Mouse (Mus musculus) layer of hippocampus, postnatal 10 days (tissue): ENCODE results near the gene Gabbr1. TPM values are rescaled to one million over a fixed set of nuclear protein-coding genes. Genes with fewer than 3 reads are reported as not detected.

Experiments
- DNase-seq, 2 experiments: peaks; one replicate each; pipeline ENCODE4 v3.0.0; 2021; ENCODE audit warnings: low spot score in 2 of 2
- total RNA-seq, 2 experiments: library from RNA; stranded (reverse); gene quantifications; 2 replicates each; pipeline ENCODE4 v1.2.3; 2021

Gene Gabbr1
- total RNA-seq, 2 experiments from 2014 or later, result 594 to 649 TPM

DNA sequence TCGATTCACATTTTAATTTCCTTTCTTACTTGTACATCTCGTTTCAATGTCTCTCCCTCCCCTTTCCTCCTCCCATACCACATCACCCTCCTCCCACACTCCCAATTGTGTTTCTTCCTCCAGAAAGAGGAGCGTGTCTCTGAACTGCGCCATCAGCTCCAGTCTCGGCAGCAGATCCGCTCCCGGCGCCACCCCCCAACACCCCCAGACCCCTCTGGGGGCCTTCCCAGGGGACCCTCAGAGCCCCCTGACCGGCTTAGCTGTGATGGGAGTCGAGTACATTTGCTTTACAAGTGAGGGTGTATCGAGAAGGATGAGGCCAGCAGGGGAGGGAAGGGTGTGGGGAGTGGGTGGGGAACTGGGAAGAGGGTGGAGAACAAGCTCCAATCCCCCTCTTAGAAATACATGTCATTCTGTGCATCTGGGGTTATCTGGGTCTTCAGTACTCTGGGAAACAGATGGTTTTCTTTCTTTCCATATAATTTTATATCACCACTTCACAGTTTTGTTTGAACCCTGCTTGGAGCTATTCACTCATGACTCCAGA is 27.0 kb downstream of the Gabbr1 start:
- peak; percentile 12 to 22 for DNase-seq

DNA sequence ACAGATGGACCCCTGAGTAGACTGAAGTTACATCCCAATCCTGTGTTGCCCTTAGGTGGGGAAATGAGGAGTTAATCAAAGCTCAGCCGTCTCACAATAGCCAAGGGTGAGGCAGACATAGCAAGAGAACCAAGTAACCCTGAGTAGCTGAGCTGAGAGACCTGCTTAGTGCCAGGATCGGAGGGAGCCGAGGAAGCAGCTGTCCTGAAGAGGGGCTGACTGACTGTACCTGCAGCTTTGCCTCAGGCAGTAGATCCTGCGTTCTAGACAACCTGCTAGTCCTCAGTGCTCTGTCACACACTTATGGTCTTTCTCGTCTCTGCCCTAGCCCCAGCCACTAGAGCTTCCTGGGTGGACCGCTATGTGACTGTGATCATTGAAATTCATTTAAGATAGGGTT is 29.4 kb downstream of the Gabbr1 start:
- peak in 1 of 2 experiments; percentile 11 for DNase-seq

DNA sequence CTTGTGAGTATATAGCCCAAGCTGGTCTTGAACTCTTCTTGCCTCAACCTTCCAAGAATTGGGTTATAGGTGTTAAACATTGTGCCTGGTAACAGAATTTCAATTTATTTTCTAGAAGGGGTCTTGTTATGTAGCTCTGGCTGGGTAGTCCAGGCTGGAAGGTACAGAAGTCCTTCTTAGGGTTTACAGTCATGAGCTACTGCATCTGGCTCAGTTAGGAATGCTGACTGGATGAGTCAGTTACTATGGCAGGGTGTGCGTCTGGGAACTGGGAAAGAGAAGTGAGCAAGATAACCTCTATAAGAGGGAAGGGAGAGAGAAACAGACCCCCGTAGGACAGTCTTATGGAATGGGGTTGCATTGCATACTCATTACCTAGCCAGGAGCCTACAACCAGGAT is 30.0 kb downstream of the Gabbr1 start:
- DNase-seq, result peak in 1 of 2 experiments; percentile 9

DNA sequence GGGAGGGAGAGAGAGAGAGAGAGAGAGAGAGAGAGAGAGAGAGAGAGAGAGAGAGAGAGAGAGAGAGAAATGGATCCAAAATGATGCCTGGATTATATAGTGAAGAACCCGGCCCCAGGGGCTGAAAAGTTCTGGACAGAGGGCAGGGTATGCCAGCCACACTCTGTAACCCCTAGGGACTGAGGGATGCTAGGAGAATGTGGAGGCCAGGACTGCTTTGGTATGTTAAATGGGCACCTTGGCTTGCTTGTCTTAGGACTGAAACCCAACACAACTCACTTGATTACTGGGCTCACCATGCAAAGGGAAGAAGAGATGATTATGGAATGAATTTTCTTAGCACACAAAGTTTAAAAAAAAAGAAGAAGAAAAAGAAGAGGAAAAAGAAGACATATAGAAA is 32.4 kb downstream of the Gabbr1 start:
- DNase-seq, result peak; percentile 7 to 19

DNA sequence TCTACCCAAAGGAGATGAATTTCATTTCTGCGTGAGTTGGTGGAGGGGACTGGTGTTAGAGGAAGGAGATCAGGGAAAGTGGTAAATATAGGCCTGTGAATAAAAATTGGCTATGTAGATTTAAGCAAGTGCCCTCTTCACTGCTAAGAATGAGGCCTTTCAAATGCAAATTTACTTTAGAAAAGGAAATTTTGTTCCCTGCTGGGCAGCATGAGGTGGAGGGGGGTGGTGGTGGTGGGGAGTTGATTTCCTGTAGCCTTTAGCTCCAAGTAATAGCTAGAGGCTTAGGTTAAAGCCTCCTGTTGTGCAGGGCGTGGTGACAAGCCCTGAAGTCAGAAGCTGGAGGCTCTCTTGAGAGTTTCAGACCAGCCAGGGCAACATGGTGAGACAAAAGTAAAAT is 33.2 kb downstream of the Gabbr1 start:
- peak; percentile 12 to 26 for DNase-seq

DNA sequence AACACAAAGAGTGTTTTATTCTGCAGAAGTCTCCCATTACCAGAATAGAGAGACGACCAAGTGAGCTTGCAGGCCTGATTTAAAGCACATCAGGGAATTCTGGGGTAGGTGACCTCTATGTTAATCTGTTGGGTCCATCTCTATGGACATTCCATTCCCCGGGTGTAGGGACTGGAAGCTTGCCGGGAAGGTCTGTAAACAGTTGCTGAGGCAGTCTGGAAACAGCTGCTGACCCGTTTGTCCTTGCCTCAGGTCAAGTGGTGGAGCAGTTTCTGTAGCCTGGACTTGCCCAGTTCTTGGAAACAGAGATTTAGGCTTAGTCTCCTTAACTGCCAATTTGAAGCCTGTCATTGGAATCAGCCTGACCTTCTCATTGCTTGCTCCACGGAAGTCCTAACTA is 34.4 kb downstream of the Gabbr1 start:
- DNase-seq, result peak; percentile 16 to 36

DNA sequence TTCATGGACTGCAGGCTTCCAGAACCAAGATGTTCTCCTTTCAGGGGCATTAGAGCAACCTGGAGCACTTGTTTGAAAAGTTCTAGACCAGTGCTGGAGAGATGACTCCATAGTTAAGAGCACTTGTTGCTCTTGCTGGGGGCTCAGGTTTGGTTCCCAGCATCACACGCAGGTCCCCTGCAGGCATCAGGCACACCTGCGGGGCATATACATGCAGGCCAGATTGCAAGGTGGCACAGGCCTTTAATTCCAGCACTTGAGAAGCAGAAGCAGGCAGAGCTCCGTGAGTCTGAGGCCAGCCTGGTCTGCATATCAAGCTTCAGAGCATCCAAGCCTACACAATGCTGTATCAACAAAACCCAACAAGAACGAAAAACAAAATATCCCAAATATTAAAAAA is 35.9 kb downstream of the Gabbr1 start:
- peak; percentile 6 to 20 for DNase-seq

DNA sequence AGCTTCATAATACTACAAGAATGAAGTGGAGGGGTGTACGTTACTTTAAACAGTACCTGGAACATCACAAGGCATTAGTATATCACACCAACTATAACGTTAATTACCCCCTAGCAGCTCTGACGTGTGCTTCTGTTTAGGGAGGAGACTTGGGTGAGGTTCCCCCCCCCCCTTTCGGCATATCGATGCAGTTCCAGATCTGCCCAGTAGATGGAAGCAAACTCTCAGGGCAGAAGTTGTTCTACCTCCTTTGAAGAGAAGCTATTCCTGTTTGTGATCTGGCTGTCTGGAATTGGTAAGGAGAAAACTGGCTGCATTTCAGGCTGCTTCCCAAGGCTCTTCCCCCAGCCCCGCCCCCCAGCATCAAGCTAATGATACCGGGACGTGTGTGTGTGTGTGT is 37.6 kb downstream of the Gabbr1 start:
- peak; percentile 64 to 73 for DNase-seq

DNA sequence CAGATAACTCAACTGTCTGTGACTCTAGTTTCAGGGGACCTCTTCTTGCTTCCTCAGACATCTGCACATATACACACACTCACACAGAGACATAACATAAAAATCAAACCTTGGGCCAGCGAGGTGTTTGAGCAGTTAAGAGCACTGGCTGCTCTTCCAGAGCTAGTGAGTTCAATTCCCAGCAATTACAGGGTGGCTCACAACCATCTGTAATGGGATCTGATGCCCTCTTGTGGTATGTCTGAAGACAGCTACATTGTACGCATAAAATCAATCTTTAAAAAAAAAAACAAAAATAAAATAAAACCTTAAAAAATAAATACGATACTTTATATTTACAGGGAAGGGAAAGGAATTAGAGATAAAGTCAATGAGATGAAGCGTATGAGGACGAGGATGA is 38.9 kb downstream of the Gabbr1 start:
- DNase-seq, result no peak

DNA sequence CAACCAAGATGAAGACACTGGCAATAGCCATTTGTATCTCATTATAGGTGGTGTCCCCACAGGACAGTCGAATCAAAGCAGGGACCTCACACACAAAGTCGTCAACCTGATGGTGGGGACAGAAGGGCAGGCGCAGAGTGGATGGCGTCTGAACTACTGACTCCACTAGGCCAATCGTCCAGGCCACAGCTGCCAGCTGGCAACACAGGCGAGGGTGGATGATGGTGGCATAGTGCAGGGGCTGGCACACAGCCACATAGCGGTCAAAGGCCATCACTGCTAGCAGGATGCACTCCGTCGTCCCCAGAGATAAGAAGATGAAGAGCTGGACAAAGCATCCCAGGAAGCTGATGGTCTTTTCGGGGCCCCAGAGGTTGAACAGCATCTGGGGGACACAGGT is 39.8 kb downstream of the Gabbr1 start:
- DNase-seq, result peak; percentile 4 to 25

DNA sequence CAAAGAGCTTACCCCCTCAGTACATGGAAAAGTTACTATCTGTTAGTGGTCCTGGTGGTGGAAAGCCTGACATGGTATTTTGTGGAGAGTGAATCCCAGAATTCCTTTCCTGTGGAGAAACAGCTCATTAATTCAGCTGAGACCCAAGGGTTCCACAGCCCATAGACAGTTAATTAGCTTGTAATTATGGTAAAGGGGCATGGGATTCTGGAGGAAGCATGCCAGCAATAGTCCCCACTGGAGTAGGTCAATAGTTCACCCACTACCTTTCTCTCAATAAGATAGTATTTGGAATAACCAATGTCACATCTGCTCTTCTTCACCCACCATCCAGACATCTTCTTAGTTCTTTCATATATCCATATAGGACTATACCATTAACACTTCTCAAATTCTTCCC is 42.6 kb downstream of the Gabbr1 start, which contains the start of gene Olfr90:
TSS of gene Olfr90 (minus strand) at position 101 of the 400 bp plus-strand sequence.
- no peak for DNase-seq

DNA sequence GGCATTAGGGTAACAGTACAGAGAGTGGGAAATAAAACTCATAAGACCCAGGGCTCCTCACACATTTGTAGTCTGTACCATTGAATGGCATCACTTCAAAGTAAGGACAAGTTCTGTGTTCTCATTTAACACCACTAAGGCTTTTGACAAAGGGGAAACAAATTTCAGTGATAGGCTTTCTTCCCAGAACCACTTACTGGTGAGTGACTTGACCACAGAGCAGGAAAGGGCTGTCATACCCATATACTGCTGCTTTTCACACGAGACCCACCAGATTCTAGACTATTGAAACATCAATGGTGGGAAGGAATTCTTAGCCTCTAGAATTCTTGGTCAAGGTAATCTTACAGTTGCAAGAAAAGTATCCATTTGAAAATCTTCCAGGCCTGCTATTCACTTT is 46.4 kb downstream of the Gabbr1 start:
- no peak for DNase-seq

DNA sequence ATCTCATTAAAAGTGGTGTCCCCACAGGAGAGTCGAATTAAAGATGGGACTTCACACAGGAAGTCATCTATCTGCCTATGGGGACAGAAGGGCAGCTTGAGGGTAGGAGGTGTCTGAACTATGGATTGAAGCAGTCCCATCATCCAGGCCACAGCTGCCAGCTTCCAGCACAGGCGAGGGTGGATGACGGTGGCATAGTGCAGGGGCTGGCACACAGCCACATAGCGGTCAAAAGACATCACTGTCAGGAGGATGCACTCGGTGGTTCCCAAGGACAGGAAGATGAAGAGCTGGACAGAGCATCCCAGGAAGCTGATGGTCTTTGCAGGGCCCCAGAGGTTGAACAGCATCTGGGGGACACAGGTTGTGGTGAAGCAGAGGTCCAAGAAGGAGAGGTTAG is 47.5 kb downstream of the Gabbr1 start:
- no peak for DNase-seq

DNA sequence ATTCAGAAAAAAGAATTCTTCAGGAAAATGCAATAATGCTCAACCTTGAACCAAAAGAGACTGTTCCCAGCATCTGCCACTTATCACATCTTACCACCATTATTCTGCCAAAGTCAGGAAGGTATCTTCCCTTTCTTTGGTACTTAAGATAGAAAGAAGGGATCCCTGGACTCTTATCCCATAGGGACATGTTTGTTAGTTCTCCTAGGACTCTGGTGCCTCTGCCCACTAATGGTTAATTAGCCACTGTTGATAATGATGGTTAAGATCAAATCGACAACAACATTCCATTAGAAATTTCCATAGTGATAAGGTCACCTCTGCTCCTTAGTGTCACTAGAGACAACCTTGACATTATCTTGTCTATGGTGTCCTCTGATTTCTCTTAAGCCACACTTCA is 52.4 kb downstream of the Gabbr1 start, which contains the start of gene Olfr91:
TSS of gene Olfr91 (minus strand) at position 101 of the 400 bp plus-strand sequence.
- no peak for DNase-seq

DNA sequence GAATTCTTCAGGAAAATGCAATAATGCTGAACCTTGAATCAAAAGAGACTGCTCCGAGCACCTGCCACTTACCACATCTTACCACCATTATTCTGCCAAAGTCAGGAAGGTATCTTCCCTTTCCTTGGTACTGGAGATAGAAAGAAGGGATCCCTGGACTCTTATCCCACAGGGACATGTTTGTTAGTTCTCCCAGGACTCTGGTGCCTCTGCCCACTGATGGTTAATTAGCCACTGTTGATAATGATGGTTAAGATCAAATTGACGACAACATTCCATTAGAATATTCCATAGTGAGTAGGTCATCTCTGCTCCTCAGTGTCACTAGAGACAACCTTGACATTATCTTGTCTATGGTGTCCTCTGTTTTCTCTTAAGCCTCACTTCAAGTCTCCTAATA is 74.2 kb downstream of the Gabbr1 start, which contains the start of gene Olfr92:
TSS of gene Olfr92 (minus strand) at position 101 of the 400 bp plus-strand sequence.
- no peak for DNase-seq

Other genes starting within 250 kb of the Gabbr1 start
- gene H2-M10.6, start 233.8 kb upstream of the Gabbr1 start, total RNA-seq, result not detected
- gene Trim26, start 208.8 kb upstream of the Gabbr1 start, total RNA-seq, result 10 to 100 TPM; 22.7 to 28.8 TPM
- gene Trim15, start 178.8 kb upstream of the Gabbr1 start, total RNA-seq, result not detected
- under 1 TPM in 1 of 2 experiments, not detected in 1; 0.16 TPM for gene Trim10, start 176.4 kb upstream of the Gabbr1 start, total RNA-seq
- gene Trim40, start 155.8 kb upstream of the Gabbr1 start, total RNA-seq, result not detected
- not detected for gene Trim31, start 147.8 kb upstream of the Gabbr1 start, total RNA-seq
- gene Rnf39, start 103.0 kb upstream of the Gabbr1 start, total RNA-seq, result 1 to 10 TPM; 4.9 to 5.4 TPM
- gene Ppp1r11, start 94.2 kb upstream of the Gabbr1 start, total RNA-seq, result 100 to 1,000 TPM in 1 of 2 experiments, 10 to 100 TPM in 1; 88.2 to 100 TPM
- 10 to 100 TPM; 30.2 to 30.3 TPM for gene Znrd1, start 87.4 kb upstream of the Gabbr1 start, total RNA-seq
- gene Znrd1as, start 87.4 kb upstream of the Gabbr1 start, total RNA-seq, result 1 to 10 TPM; 4.8 to 5.3 TPM
- gene 2410137M14Rik, start 64.7 kb upstream of the Gabbr1 start, total RNA-seq, result under 1 TPM; 0.53 to 0.83 TPM
- 1 to 10 TPM; 3.2 to 3.7 TPM for gene H2-M5, start 56.4 kb upstream of the Gabbr1 start, total RNA-seq
- 10 to 100 TPM; 73.3 to 83.7 TPM for gene Zfp57, start 44.8 kb upstream of the Gabbr1 start, total RNA-seq
- gene Mog, start 22.6 kb upstream of the Gabbr1 start, total RNA-seq, result 1 to 10 TPM; 3.2 to 4.3 TPM
- not detected for gene Olfr90, start 42.5 kb downstream of the Gabbr1 start, total RNA-seq
- not detected for gene Olfr91, start 52.3 kb downstream of the Gabbr1 start, total RNA-seq
- gene Olfr92, start 74.1 kb downstream of the Gabbr1 start, total RNA-seq, result not detected
- not detected for gene Olfr93, start 115.5 kb downstream of the Gabbr1 start, total RNA-seq
- not detected for gene Ubd, start 147.9 kb downstream of the Gabbr1 start, total RNA-seq
- gene Olfr94, start 155.0 kb downstream of the Gabbr1 start, total RNA-seq, result not detected
- gene Olfr95, start 167.2 kb downstream of the Gabbr1 start, total RNA-seq, result not detected
- gene Olfr96, start 174.2 kb downstream of the Gabbr1 start, total RNA-seq, result not detected
- gene Olfr97, start 191.4 kb downstream of the Gabbr1 start, total RNA-seq, result not detected
- not detected for gene Olfr98, start 217.8 kb downstream of the Gabbr1 start, total RNA-seq
- 1 to 10 TPM; 1.7 to 2.5 TPM for gene H2-M3, start 224.3 kb downstream of the Gabbr1 start, total RNA-seq
- gene Olfr99, start 237.5 kb downstream of the Gabbr1 start, total RNA-seq, result not detected